In the genomic region with DNA sequence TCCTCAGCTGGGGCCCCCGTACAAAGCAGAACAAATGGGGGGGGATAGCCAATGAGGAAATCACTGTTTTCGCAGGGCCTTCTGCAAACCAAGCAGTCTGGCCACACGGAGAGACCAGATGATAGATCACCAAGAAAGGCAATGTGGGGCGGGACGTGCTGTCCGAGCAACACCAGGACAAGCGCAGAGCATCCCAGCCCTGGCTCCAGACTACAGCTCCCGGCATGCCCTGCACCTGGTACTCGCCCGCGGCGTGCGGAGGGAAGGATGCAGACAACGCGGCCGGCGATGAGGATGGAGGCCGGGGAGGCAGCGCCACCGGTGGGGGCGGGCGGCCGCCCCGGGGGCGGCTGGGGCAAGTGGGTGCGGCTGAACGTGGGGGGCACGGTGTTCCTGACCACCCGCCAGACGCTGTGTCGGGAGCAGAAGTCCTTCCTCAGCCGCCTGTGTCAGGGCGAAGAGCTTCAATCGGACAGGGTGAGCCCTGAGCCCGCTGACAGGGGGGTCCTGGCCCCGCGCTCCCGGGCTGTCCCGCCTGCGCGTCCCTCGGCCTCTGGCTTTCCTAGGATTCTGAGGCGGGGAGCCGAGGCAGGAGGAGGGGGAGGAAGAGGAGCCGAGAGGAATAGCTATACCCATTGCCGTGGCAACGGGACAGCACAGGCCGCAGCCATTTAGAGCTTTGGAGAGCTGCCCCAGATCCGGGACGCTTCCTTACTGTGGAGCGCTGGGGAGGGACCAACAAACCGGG, we compare ENCODE assay signal across 8 mouse cellular contexts. TPM values are rescaled to one million over a fixed set of nuclear protein-coding genes. Genes with fewer than 3 reads are reported as not detected.
DNase-seq lines count a peak whose midpoint lies in the region; ATAC-seq lines count a peak whose summit lies in the region.

A gene (plus strand): TSS at position 174 of the 748 bp plus-strand sequence.

- H3K4me2 ChIP-seq in forebrain, embryonic 11.5 days (ENCODE audit: low read depth, low read length, severe bottlenecking): peak within 1 kb of the TSS; percentile 76
- peak within 1 kb of the TSS; percentile 86 for H3K4me2 ChIP-seq in heart, embryonic 15.5 days
- peak within 1 kb of the TSS; percentile 63 for H3K4me2 ChIP-seq in liver, embryonic 11.5 days

- no peaks in the 10 kb centered on the region for H3K9me3 ChIP-seq in forebrain, embryonic 11.5 days (ENCODE audit: control insufficient read depth, low read length)
- no peaks in the 10 kb centered on the region for H3K9me3 ChIP-seq in heart, embryonic 15.5 days (replicated peaks)
- no peaks in the 10 kb centered on the region for H3K9me3 ChIP-seq in liver, embryonic 11.5 days (ENCODE audit: control insufficient read depth, low read length)

- H3K4me1 ChIP-seq in forebrain, embryonic 11.5 days (replicated peaks; ENCODE audit: control insufficient read depth, insufficient read depth, low read length): peaks cover 2% of the 10 kb centered on the region; the same call in 1 of the 2 replicates
- peaks cover 19% of the 10 kb centered on the region for H3K4me1 ChIP-seq in heart, embryonic 15.5 days (replicated peaks)
- peaks cover 10% of the 10 kb centered on the region; the same call in 1 of the 2 replicates for H3K4me1 ChIP-seq in liver, embryonic 11.5 days (replicated peaks; ENCODE audit: control insufficient read depth, insufficient read depth, low read length)

- peak within 1 kb of the TSS; percentile 65 for H3K9ac ChIP-seq in forebrain, embryonic 11.5 days (ENCODE audit: low read length)
- H3K9ac ChIP-seq in heart, embryonic 15.5 days: peak within 1 kb of the TSS; percentile 44
- peak within 1 kb of the TSS; percentile 31 for H3K9ac ChIP-seq in liver, embryonic 11.5 days (ENCODE audit: low read depth, low read length)

- DNase-seq in CD4-positive, CD25-positive, alpha-beta regulatory T cell, adult 2 months (ENCODE audit: low read depth, low spot score): peak; percentile 59
- peak; percentile 95 for DNase-seq in brain, adult 2 months (ENCODE audit: low read depth, low spot score)
- peak; percentile 90 for DNase-seq in forebrain, embryonic 11.5 days (ENCODE audit: low spot score)
- DNase-seq in kidney, postnatal 10 days: peak; percentile 90
- peak; percentile 71 for DNase-seq in liver, embryonic 11.5 days (ENCODE audit: low spot score)
- peak; percentile 84 for DNase-seq in testis, postnatal 10 days (ENCODE audit: low spot score)

- H3K4me3 ChIP-seq in forebrain, embryonic 11.5 days (ENCODE audit: low read depth, low read length): peak within 1 kb of the TSS; percentile 67
- H3K4me3 ChIP-seq in heart, embryonic 15.5 days: peak within 1 kb of the TSS; percentile 68
- H3K4me3 ChIP-seq in liver, embryonic 11.5 days (ENCODE audit: low read depth, low read length): peak within 1 kb of the TSS; percentile 51

- no peak within 1 kb of the TSS for H3K27ac ChIP-seq in forebrain, embryonic 11.5 days (ENCODE audit: low read depth, low read length)
- H3K27ac ChIP-seq in heart, embryonic 15.5 days: peak within 1 kb of the TSS; percentile 62
- no peak within 1 kb of the TSS for H3K27ac ChIP-seq in liver, embryonic 11.5 days (ENCODE audit: low read depth, low read length)

- H3K36me3 ChIP-seq in forebrain, embryonic 11.5 days (ENCODE audit: control insufficient read depth, insufficient read depth, low read length): peaks cover 3% of the 10 kb centered on the region; the same call in 1 of the 2 replicates
- no peaks in the 10 kb centered on the region for H3K36me3 ChIP-seq in heart, embryonic 15.5 days
- no peaks in the 10 kb centered on the region for H3K36me3 ChIP-seq in liver, embryonic 11.5 days (ENCODE audit: control insufficient read depth, insufficient read depth, low read length)

- 2% methylated on average over 51 of the region's 52 CpGs for WGBS in forebrain, embryonic 11.5 days
- 1% methylated on average over 52 of the region's 52 CpGs for WGBS in heart, embryonic 15.5 days
- WGBS in liver, embryonic 11.5 days: 2% methylated on average over 52 of the region's 52 CpGs

- no peaks in the 10 kb centered on the region for H3K27me3 ChIP-seq in forebrain, embryonic 11.5 days (ENCODE audit: control insufficient read depth, insufficient read depth, low read length)
- H3K27me3 ChIP-seq in heart, embryonic 15.5 days: peaks cover 22% of the 10 kb centered on the region; the same call in 1 of the 2 replicates
- H3K27me3 ChIP-seq in liver, embryonic 11.5 days (replicated peaks; ENCODE audit: control insufficient read depth, insufficient read depth, low read length): peaks cover 37% of the 10 kb centered on the region

- peak; percentile 88 for ATAC-seq in forebrain, embryonic 11.5 days (replicated peaks; ENCODE audit: low FRiP score)
- peak; percentile 76 for ATAC-seq in heart, embryonic 15.5 days (replicated peaks; ENCODE audit: insufficient number of reproducible peaks, insufficient read depth, low FRiP score, low read depth)
- 0 out of 2 replicates have a peak, but pooled peaks have one; percentile 42 for ATAC-seq in liver, embryonic 11.5 days (replicated peaks; ENCODE audit: low FRiP score)
- peak; percentile 36; the same call in 1 of the 2 replicates for ATAC-seq in monocyte, adult 5-6 weeks (replicated peaks; ENCODE audit: insufficient number of reproducible peaks, low FRiP score, low TSS enrichment, poor library complexity, severe bottlenecking)

RNA-seq across cellular contexts. Expression of the gene that starts here (rescaled TPM):
- 67.9 and 76.7 TPM in 2 replicates for polyA plus RNA-seq in forebrain, embryonic 11.5 days (2014; fragmentation: Nextera tagmentation; extraction: Ambion mirVana)
- 19.1 and 28.5 TPM in 2 replicates for polyA plus RNA-seq in heart, embryonic 15.5 days (2015; fragmentation: Nextera tagmentation; extraction: Ambion mirVana)
- 17.1 and 19.2 TPM in 2 replicates for polyA plus RNA-seq in liver, embryonic 11.5 days (2014; fragmentation: Nextera tagmentation; extraction: Ambion mirVana)
- total RNA-seq in monocyte, adult 5-6 weeks (2017): 4.6 to 6.1 TPM (median 5.0 TPM) in 3 replicates

Comparison
In these comparisons a context has a peak if more than half of its experiments do, and no peak if none do; other contexts are left out.
1. ATAC-seq: peak in every context shown above with its lines; median percentile 88 in forebrain, embryonic 11.5 days; 76 in heart, embryonic 15.5 days; 42 in liver, embryonic 11.5 days; 36 in monocyte, adult 5-6 weeks.